Mouse (Mus musculus) Muller cell, postnatal 12 days (primary cell): ENCODE data around the gene Glod4.

ENCODE experiments used
- DNase-seq: peaks from one replicate; pipeline ENCODE4 v3.0.0-alpha.2; 2015; ENCODE audit errors: inconsistent ontology term

The Glod4 gene

DNA sequence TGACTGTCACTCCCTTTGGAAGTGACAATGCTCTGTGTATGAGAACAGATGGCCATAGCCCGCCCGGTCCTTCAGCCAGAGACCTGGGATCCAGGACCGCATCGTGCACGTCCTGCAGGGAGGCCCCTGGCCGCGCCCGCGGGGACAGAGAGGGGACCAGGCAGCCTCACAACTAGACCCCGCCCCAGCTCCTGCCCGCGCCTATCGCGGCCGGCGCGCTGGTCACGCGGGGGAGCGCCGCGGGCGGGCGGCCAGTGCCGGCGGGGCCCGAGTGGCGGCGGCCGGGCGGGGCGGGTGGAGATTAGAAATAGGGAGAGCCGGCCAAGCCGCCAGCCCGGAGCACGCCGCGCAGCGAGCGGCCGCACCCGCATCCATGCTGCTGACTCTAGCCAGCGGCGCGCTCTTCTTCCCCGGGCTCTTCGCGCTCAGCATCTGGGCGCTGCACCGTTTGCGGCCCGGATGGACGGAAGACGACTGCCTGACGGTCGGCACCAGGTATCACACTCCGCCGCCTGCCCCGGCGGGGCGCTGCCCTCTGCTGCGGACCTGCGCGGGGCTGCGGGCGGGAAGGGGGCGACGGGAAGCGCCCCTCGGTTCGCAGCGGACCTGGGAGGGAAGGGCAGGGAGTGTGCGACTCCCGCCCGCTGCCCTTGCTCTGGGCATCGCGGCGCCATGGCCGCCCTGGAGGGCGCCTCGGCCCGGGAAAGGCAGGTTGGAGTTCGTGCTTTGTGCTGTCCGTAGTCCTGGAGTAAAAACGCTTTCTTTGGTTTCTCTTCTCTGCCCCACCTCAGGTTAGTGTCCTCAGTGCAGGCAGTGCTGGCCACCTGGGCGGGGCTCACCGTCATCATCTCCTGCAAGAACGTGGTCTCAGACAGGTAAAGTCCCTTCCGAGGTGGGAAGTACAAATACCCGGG lies 41.5 kb downstream of the Glod4 start:
- peak; percentile 89 for DNase-seq

DNA sequence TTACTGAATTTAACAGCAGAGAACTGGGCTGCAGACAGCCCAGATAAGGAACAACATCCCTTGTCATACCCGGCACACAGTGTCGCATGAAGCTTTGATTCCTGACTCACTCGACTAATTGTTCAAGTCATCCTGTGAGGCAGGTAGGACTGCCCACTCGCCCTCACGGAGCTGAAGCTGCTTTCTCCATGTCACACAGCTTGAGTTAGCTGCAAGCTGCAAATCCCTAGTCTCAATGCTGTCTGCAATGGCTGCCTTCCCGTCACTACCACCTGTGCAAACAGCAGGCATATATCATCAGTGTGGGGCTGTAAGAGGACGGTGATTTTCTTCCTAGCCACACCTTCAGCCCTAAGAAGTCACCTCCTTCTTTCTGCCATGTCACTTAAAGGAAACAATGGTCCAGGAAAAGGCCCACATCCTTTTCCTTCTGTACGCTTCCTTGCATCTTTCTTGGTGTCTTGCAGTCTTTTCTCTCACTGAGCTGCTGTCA lies 46.5 kb downstream of the Glod4 start:
- no peak for DNase-seq

DNA sequence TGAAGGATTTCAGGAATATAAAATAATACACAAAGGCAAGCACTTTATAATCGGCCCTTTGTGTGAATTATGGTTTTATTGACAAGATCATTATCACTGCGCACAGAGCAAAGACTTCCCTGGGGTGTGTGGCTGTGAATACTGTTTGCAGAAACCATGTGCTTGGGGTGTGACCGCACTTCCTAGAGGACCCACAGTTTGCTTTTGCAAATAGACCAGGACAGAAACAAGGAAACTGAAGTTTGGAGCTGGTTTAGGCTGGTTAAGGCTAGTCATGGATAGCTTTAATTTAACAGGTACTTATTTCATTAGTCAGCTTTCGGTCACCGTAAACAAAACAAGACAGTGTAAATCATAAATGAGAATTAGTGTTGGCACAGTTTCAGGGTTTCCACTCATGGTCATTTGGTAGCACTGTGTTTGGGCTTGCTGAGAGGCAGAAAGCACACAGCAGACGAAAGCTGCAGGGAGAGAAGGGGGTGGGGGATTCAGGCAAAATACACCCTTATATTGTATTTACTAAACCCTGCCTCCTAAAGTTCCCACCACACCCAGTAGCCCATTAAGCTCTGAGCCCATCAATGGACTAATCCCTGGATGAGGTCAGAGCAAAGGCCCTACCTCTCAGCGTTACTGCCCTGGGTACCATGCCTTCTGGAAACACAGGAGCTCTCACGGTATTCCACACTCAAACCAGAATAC lies 47.1 kb downstream of the Glod4 start:
- DNase-seq: no peak

DNA sequence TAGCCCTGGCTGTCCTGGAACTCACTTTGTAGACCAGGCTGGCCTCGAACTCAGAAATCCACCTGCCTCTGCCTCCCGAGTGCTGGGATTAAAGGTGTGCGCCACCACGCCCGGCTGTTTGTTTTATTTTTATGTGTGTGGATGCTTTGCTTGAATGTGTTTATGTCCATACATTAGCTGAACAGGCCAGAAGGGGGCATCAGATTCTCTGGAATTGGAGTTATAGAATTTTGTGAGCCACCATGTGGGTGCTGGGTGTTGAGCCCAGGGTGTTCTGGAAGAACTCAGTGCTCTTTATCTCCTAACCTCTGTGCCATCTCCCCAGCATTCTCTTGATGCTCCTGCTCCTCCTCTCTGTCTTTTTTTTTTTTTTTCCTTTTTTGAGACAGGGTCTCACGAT lies 56.6 kb downstream of the Glod4 start:
- no peak for DNase-seq

DNA sequence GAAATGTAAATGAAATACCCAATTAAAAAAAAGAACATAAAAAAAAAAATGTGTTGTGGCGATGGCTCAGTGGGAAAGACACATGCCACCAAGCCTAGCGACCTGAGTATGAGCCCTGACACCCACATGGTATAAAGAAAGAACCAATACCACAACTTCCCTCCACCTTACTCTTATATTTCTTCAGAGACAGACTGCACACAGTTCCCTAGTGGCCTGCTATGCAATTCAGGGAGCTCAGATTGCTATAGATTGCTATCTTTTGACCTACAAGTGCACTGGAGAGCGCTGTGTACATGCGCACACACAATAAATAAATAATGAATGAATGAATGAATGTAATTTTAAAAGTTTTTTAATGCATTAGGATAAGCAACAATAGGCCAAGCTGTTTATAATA lies 59.8 kb downstream of the Glod4 start:
- no peak for DNase-seq

DNA sequence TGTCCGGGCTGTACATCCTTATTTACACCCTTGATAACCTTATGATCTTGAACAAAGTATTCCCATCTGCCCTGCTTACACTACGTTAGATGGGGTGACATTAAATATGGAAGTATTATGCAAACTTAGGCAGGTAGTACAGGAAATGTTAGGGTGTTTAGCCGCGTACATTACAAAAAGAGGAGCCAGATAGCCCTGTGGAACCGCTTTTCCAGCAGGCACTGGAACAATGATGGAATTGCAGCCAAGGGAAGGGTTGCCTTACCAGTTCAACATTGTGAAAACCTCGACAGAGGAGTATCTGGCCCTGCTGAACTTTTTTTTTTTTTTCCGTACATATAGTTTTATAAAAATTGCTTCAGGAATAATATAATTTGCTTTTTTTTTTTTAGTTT lies 63.4 kb downstream of the Glod4 start:
- DNase-seq: no peak

DNA sequence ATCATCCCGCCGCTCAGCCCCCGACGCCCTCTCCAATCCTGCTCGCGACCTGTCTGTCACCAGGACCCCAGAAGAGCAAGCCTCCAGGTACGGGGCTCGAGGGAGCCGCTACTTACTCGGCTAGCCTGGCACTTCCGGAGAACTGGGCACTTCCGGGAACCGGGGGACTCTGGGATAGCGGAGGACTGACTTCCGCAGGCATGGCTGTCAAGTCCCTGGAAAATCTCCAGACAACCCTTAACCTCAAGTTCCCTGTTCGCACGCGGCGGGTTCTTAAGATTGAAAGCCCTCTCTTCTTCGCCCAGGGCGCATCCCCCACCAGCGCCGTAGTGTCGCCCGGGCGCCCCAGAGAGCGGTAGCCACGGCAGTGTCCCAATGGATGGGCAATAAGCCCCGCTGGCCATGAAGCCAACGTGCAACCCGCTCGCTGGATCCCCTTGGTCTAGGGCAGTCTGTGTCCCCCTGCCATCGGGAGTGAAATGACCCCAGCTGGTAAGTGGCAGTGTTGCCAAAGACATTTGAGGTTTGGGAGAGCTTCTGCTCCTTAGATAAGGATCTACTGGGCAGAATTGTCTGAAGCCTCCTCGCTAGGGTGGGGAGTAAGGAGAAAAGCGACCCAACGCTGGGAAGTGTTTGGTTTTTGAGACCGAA lies 63.9 kb downstream of the Glod4 start, which contains the start of the genes Vps53 and Fam57a:
Vps53 (minus strand) TSS at position 153 of the 651 bp plus-strand sequence.
Fam57a (plus strand) TSS at position 177 of the 651 bp plus-strand sequence.
- DNase-seq: peak; percentile 83

DNA sequence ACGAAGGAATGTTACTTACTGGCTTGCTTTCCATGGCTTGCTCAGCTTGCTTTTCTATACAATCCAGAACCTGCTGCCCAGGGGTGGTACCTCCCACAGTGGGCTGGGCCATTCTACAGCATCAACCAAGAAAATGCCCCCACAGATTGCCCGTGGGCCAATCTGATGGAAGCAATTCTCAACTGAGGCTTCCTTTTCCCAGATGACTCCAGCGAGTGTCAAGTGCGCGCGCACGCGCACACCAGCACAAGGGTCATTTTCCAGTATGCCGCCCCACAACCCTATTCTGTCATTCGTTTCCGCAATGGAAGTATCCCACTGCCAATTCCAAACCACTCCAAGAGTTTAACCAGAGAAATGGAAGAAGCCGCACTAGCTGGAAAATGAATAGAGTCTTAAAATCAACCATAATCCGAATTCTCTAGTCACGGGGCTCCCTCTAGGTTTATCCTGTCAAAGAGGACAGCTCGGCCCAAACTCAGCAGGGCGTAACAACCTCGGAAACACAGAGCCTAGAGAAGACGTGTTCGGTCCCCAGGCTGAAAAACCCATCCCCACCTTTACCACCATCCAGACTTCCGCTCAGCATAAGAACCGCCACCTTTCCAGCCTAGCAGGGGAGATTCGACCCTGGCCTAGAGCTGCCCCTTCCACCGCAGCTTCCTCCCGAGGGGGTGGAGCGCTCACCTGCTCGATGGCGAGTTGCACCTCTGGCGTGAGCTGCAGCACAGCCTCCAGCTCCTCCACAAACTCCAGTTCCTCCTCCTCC lies 64.6 kb downstream of the Glod4 start:
- peak; percentile 71 for DNase-seq

DNA sequence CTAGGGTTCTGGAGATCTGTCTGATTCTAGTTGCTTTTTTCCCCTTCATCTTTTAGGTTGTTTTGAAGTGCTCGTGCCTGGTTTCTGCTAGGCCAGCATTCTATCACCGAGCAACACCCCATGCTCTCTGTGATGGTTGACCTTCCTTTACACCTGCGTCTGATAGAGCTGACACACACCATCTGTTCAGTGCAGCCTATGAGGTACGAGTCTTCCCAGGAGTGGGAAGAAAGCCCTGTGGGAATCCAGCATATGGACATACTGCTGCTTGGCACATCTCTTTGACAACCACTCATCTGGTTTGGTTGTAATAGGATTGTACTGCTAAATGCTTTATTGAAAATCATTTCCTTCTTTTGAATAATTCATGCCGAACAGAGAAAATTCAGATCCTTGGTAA lies 73.3 kb downstream of the Glod4 start:
- DNase-seq: no peak

DNA sequence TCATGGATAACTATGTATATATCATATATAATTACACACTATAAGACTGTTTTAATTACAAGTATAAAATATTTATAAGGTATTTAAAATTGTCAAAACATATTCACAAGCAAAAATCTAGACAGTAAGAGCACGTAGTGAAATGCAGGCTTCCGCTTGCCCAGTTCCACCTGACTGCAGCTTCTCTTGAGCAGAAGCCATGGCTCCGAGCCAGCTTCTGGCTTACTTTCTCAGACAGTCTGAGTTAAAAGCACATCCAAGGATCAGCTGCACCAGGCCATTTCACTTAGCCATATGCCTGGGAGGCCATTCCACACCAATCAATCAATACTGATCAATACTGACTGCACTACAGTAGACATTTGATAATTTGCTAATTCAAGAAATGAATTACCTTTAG lies 74.5 kb downstream of the Glod4 start:
- DNase-seq: no peak

DNA sequence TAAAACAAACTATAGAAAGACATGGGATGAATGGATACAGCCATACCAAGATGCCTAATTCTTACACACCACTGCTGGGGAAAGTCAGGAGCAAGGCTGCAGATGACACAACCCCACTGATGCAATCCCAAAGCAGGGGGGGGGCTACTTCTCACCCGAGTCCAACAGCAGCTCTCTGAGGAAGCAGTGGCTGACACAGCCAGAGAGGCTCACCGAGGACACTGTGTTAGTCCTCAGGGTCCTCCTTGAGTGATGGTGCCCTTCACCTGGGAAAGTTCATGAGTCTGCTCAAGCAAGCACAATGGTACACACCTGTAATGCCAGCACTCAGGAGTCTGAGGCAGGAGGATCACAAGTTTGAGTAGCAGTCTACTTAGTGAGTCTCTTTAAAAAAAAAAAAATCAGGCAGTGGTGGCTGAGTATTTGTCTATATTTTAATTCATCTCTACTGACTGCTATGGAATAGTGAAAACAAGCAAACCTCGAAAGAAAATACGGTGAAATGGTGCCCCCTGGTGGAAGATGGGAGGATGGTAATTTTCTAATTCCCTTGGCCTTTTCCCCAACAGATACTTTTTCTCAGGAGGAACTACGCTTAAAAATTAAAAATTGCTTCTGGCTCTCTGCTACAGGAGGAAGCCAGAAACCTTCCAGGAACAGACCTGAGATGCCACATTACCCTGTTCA lies 76.3 kb downstream of the Glod4 start:
- peak; percentile 71 for DNase-seq

DNA sequence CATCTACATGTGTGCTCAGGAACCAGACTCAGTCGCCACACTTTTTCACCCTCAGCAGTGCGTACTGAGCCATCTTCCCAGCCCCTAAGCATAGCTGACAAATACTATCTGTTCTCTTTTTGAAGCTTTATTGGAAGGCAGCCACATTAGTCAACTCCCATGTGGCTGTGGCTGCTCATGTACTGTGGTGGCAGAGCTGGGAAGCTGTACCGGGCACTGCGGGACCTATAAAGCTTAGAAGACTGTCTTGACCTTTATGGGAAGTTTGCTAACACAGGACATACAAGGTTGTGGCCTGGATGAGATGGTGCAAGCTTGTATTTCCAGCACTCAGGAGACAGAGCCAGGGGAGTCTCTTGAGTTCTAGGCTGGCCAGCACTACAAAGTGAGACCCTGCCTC lies 76.9 kb downstream of the Glod4 start:
- DNase-seq: no peak

DNA sequence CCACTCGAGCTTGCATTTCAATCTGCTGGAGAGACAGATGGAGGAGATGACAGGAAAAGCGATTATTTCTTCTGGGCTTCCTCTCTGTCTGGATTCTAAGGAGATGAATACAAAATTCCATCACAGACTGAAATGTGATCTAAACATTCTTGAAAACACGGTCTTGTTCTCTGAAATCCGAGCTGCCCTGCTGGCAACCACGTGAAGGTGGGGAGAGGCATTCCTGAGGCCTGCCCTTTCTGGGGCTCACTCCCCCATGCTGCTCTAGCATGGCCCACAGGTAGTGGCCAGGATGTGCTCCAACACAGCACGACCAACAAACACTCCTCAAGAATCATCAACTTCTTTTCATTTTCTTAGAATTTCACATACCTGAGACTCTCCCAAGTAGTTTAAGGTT lies 83.3 kb downstream of the Glod4 start:
- peak; percentile 17 for DNase-seq

DNA sequence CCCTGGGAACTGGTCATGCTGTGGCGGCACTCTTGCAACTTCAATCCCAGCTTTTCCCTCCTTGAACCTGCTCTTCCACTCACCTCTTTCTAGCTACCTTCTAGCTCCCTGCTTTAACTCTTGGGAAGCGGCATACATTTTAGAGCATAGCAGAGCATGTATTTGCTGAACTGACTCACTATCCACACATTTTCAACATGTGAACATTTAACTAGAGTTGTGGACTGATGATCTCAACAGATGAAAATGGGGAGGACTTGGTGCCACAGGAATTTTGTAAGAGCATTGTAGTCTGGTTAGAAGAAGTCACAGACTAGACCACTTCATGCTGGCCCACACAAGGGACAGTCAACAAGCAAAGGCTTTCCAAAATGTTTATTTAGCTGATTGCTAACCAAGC lies 85.2 kb downstream of the Glod4 start:
- DNase-seq: peak; percentile 61

DNA sequence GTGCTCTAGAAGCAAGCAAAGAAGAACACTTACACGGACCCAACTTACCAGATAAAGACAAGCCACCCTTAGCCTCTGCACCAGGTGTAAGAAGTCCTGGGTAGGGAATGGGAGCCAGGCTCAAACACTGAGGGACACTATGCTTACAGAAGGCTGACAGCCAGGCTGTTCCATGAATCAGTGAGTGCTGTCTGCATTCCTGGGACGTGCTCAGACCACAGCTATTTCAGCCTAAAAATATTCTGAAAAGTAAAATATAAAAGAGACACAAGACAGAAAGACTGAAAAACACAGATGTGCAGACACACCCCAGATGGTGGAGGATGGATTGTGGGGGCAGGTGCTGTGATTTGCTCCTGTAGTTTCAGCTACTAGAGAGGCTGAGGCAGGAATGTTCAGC lies 88.7 kb downstream of the Glod4 start:
- peak; percentile 70 for DNase-seq

DNA sequence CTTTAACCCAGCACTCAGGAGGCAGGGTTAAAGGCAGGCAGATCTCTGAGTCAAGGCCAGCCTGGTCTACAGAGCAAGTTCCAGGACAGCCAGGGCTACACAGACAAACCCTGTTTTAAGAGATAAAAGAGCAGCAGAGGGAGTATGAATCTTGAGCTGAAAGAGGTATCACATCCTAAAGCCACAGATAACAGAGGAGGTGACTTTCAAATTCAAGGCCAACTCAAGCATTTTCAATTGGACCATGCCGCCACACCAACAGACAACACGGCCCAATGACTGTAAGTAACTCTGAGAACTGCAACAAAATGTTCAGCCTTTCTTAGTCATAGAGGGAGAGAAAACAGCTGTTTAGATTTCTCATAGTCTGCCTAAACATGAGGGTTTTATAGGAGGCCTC lies 89.3 kb downstream of the Glod4 start:
- no peak for DNase-seq

DNA sequence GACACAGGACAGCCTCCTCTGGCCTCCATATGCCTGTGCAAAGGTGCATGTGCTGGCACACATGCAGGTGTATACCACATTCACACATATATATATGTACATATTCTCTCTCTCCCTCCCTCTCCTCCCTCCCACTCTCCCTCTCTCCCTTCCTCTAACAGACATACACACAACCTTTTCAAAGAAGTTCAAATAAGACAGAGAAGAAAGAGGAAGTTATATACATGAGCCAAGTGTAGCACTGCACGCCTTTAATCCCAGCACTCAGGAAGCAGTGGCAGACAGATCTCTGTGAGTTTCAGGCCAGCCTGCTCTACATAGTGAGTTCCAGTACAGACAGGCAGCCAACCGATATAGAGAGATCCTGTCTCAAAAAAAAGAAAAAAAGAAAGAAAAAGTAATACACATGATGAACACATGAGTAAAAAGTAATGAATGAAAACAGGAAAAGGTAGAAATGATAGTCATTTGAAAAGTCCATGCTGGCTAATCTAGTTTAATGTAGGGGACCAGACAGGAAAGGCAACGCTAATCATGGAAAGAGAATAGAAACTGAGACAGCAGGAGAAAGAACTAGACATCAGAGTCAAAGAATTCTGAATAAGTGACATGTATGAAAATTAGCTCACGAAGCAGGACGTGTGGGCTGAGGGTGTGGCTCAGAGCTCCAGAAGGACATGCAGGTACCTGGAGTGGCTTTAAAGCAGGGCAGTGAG lies 90.1 kb downstream of the Glod4 start:
- no peak for DNase-seq

DNA sequence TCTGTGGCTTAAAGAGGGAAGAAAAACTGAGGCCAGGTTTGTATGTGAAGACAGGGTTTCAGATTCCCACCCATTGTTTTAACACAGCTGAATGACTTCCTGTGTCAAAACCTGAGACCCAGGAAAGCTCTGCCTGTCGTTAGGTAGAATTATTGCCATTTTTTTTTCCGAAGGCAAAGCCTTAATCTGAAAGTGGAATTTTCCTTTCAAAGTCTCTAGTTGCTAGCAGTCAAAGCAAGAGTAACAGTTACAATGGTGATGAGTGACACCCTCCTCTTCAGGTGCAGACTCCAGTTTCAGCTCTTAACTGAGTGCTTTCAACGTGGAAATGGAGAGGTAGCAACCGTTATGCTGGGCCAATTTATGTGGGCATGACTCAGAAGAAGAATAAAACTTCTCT lies 92.5 kb downstream of the Glod4 start:
- DNase-seq: peak; percentile 69

DNA sequence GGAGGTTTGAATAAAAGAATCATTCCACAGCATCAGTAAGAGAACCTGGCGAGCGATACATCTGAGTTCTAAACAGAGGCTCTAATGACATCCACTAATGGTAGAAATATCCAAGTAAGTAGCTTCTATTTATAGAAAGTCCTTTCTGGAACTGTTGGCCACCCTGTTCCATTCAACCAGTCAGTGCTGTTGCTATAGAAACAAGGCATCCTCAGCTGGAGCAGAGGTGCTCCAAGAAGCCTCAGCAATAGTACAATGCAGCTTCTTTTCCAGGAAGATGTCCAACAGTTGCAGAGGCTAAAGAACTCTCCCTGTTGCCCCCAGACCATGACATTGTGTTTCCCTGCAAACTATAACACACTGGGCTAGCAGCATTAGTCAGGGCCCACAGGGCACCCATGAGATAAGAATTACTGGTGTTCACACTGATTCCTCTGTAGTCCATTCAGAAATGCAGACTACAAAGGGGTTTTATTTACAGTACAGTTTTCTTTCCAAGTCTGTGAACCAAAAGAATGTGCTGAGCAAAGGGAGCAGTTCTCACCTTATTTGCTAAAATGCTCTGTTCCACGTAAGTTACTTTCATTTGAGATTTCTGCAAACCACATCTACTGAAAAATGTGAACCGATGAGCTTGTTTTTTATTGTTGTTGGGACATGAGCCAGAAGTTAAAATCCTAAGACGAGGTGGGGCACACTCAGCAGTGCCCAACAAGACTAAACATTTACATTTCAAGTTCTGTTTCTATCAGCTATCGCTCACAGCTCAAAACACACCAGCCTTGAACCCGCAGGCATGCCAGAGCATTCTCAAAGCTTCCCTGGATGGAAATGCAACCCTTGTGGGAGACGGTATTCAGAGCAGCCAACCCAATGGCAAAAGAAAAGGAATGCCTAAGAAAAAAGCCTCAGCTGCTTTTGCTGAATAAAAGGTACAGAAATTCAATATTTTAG lies 95.2 kb downstream of the Glod4 start:
- DNase-seq: peak; percentile 80
